Mouse (Mus musculus) 3134 (cell line): ENCODE results near the gene E2f8.

Experiments used
- DNase-seq: peaks from one replicate; pipeline ENCODE4 v3.0.0-alpha.2; 2011; ENCODE audit warnings: low spot score; ENCODE audit not compliant: insufficient read length; ENCODE audit errors: extremely low read depth

E2f8 gene

DNA sequence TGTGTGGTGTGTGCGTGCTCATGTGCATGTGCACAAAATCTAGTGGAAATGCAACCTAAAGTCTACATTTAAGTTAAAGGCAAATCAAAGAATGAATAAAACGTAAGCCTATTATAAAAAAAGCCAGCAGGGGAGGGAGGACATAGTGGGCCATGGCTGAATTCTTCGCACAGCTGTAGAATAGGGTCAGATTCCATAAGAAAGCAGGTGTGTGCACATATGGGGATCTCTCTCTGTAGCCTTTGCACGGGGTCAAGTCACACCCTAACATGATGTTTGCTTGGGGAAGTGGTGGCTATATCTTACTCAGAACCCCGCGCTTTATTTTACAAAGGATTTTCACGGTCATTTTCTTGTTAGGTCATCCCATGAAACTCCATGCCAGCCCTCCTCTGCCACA is 11.7 kb upstream of the E2f8 start:
- DNase-seq, result no peak

DNA sequence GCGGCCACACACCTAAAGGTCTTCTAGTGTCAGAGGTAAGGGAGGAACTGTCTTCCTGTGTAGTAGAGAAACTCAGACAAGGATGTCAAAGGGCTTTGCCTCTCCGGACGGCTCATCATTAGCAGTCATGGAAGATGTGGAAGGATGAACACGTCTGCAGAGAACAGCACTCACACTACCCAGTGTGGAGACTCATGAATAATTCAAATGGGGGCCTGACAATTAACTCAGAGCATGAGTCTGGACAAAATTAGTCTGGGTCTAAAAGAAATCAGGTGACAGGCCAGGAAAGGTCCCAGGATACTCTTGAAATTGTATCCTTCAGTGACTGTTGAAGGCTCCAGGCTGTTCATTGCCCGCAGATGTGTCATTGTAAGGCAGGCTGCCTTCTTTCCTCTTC is 9.6 kb upstream of the E2f8 start:
- DNase-seq, result no peak

DNA sequence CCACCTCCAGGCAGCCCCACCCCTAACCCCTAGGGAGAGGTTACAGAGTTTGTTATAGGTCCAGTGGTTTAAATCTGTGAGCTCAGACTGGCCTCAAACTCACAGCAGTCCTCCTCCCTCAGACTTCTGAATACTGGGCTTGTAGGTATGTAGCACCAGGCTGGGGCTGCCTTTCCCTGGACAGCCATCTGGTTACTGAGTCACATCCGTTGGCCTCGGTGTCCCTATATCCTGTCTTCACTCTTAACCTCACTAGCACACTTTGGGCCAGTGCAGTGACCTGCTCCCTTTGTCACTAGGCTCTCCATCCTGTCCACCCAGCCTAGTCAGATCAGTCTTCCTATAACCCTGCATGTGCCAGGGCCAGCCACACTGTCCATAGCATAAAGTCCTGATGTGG is 7.4 kb upstream of the E2f8 start:
- DNase-seq, result peak; percentile 66

GRCm38 (mm10) chr7:48887973-48888372 is 6.6 kb upstream of the E2f8 start:
- DNase-seq, result peak; percentile 78

DNA sequence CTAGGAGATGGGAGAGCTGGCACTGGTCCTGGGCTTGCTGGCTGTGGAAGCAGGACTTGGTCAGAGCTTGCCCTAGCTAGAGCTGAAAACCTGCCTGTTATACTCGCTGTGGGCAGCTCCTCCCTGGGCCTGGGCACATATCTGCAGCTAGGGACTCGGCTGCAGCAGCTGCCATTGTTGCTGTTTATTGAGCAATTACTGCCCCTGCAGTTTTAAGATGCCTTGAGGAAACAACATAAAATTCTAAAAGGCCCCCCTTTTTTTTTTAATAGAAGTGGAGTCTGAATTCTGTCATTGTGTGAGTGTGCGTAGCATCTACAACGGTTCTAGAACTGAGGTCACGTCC is 2.8 kb upstream of the E2f8 start:
- no peak for DNase-seq

DNA sequence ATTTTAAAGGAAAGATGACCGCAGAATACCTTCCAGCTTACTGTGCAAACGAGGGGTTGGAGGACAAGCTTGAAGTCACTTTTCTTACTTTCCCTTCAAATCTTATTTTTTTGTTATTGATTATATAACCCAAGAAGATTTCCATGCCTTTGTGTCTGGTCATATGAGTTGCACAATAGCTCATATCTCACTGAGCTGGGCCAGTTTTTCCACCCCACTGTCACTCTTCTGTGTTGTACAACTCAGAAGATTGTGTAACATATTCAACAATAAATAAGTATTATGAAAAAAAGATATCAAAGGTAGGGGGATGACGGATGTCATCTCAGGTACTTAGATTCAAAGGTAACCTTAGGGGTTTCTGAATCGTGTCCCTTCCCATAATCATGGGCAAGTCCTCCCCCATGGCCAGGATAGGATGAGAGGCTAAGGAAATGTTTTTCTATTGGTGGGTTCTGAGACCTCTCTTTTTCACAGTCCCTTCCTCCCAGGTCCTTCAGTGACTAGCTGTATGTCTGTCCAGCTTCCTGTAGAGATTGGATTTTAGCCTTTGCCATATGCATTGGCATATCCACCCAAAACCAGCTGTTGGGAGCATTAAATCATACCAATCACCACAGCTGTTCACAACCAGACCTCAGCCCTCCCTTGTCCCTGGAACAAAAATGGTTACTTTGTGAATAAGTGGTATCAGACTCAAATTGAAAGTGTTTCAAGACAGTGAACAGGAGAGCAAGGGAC is 2.3 kb upstream of the E2f8 start:
- DNase-seq, result no peak

GRCm38 (mm10) chr7:48881971-48882609 is 694 bp upstream of the E2f8 start:
- no peak for DNase-seq

DNA sequence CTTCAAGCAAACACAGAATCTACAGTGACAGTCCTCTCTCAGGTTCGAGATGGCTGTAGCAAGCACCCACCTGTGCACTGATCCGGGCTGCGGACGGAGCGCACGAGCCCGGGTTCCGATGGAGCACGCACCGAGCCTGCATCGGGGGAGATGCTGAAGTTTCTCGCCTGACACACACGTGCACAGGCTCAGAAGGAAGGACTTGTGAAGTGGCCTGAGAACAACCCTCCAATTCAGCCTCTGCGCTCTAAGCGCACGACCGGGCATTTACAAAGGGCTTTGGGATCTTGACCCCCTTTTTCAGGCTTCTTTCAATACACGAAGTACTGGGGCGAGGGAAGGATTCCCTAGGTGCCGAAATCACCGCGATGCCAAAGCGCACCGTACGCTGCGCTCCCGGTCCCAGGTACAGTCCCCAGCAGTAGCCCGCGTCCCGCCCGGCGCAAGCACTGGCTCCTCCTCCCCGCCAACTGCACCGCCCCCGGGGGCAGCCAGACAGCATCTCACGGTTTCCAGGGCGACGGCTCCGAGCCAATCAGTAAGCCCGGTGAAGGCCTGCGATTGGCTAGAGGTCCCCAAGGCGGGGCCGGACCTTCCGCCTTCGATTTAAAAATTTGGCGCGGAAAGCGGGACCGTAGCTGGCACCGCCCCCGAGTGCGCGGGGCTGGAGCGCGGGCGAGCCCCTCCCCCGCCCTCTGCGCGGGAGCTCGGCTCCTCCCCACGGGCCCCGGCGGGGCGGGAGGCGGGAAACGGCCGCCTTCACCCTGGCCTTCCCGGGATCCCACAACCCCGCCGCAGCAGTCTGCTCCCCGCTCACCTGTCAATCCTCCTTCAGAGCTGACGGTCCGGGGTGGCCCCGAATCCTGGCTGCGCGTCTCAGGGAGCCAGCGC is 560 bp downstream of the E2f8 start:
- DNase-seq, result peak; percentile 96

DNA sequence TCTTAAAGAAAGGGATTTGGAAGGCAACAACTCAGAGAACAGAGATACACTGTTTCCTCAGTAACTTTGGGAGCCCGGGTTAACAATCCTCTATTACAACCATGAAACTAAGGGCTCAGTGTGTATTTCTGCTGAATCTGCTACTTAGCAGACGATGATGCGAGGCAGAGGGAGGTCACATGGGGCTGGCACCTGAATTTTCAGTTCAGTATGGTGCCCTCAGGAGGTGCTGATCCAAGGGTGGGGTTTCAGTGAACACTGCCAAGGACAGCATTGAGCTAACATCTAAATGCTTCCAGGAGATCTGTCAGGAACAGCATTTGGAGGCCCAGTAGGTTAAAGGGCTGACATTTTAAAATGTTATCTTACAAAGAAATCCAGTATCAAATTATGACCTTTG is 1.8 kb downstream of the E2f8 start:
- DNase-seq, result no peak

DNA sequence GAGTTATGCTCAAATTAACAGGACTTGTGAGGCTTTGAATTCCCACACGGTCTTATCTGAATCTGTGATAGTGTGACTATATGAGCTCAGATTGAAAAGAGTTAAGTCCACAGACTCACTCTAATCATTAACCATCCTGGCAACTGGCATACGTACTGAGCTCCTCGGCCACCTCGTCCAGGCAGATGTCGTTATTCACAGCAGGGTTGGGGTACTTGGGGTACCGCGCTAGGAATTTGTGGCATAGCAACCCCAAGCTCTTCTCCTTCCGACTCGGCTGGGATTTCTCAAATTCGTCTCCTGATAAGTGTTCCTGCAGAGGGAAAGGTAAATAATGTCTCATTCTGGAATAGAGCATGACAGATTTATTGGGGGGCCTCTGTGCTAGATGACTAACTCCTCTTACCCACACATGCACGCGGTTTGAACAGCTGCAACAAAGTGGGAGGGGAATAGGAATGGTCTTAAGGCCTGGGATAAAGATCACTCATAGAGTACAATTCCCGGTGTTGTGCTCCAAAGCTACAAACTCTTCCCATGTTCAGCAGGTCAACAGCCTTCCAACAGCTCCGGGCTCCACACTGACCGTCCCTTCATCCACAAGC is 3.5 kb downstream of the E2f8 start:
- no peak for DNase-seq

- peak; percentile 26 for DNase-seq
Observed at GRCm38 (mm10) chr7:48876526-48876925, 4.9 kb downstream of the E2f8 start.

DNA sequence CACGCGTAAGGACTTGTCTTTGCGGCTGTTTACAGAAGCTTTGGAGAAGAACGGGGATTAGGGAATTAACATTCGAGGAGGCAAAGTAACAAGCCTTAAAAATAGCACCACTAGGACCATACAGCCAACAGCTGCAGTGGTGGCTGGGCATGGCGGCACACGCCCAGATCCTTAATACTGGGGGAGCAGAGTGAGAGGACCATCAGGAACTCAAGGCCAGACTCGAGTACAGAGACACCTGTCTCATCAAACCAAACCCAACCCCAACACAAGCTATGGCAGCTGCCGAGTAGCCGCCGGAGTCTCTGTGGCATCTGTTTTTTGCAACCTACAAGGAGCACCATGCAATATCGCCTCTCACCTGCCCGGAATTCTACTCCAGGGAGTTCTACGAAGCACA is 6.3 kb downstream of the E2f8 start:
- no peak for DNase-seq

- DNase-seq, result no peak
Observed at GRCm38 (mm10) chr7:48871292-48871691, 10.1 kb downstream of the E2f8 start.

GRCm38 (mm10) chr7:48870579-48871180 is 10.7 kb downstream of the E2f8 start:
- no peak for DNase-seq

GRCm38 (mm10) chr7:48870144-48870543 is 11.3 kb downstream of the E2f8 start:
- no peak for DNase-seq

- no peak for DNase-seq
Observed at GRCm38 (mm10) chr7:48867576-48867975, 13.8 kb downstream of the E2f8 start.

DNA sequence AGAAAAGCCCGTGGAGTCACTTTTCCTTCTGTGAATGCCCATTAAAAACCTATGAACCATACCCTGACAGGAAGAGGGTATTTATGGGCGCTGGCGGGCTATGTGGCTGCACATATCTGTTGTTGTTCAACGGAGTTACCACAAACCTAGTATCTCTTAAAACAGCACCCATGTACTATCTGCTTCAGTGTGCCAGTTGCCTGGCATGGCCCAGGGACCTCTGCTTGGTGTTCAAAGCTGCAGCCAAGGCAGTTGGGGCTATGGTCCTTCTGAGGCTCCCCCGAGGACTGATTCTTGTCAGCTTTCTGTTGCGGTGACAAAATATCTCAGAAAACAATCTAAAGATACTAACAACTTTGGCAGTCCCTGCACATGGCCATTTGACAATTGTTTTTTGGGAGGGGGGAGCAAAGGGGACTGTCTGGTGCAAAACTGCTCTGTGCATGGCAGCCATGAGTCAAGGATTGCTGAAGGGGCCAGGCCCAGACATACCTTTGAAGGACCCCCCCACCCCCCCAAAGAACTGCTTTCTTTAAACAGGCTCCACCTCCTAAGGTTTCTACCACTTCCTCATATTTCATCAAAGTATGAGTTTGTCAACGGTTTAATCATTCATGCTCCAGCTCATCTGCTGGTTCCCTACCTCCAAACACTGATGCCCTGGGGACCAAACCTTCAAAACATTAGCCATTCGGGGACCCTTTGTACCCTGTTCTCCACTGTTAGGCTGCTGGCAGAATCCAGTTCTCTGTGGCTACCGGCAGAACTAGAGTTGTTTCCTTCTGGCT is 16.5 kb downstream of the E2f8 start:
- no peak for DNase-seq

- no peak for DNase-seq
Observed at GRCm38 (mm10) chr7:48864199-48864598, 17.2 kb downstream of the E2f8 start.

DNA sequence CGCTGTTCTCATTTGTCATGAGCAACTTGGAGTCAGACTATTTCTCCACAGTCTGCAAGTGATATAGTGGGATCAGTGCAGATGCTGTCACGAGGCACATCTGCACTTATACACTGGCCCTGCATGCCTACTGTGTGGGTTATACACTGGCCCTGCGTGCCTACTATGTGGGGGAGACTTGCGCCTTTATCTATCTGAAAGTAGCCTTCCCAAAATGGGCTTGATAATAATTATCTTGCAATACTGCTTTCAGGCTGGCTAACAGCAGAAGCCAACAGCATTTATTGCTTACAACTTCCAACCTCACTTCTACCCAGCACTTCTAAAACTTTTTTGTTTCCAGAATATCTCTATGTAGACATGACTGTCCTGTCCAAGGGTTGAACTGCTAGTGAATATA is 19.6 kb downstream of the E2f8 start:
- no peak for DNase-seq

GRCm38 (mm10) chr7:48860948-48861347 is 20.4 kb downstream of the E2f8 start:
- DNase-seq, result no peak
